Mouse (Mus musculus) embryo, embryonic 10 days (tissue): ENCODE measurements around the gene Olfr622.

Experiments used
- DNase-seq: peaks from one replicate; pipeline ENCODE4 v3.0.0-alpha.2; 2015; ENCODE audit warnings: low spot score

The Olfr622 gene

GRCm38 (mm10) chr7:103642602-103643001, at the start of gene Olfr622:
TSS of gene Olfr622 (minus strand) at chr7:103642702.
- no peak for DNase-seq

- DNase-seq = no peak
Measured at GRCm38 (mm10) chr7:103682420-103682819, 39.9 kb upstream of the Olfr622 start, which contains the start of gene Olfr625-ps1. TSS of gene Olfr625-ps1 (plus strand) at chr7:103682720.

- DNase-seq = no peak
Measured at GRCm38 (mm10) chr7:103671091-103671490, 28.6 kb upstream of the Olfr622 start, which contains the start of gene Olfr624. TSS of gene Olfr624 (minus strand) at chr7:103671191.

- DNase-seq = no peak
Measured at GRCm38 (mm10) chr7:103663598-103663997, 21.1 kb upstream of the Olfr622 start, which contains the start of gene Olfr623. TSS of gene Olfr623 (minus strand) at chr7:103663698.

- no peak for DNase-seq
Measured at GRCm38 (mm10) chr7:103644070-103644469, 1.6 kb upstream of the Olfr622 start.

GRCm38 (mm10) chr7:103636795-103637194, 5.7 kb downstream of the Olfr622 start:
- no peak for DNase-seq

GRCm38 (mm10) chr7:103612434-103612833, 30.1 kb downstream of the Olfr622 start, which contains the start of gene Olfr620:
TSS of gene Olfr620 (minus strand) at chr7:103612534.
- no peak for DNase-seq

- no peak for DNase-seq
Measured at GRCm38 (mm10) chr7:103607425-103607824, 35.1 kb downstream of the Olfr622 start.

- no peak for DNase-seq
Measured at GRCm38 (mm10) chr7:103600275-103600674, 42.2 kb downstream of the Olfr622 start, which contains the start of gene Olfr619. TSS of gene Olfr619 (plus strand) at chr7:103600575.

- no peak for DNase-seq
Measured at GRCm38 (mm10) chr7:103589803-103590202, 52.7 kb downstream of the Olfr622 start, which contains the start of gene Olfr618. TSS of gene Olfr618 (plus strand) at chr7:103590103.
